Mouse (Mus musculus) ES-Bruce4 (cell line): Measurements from ENCODE around the gene Tekt4. TPM values are rescaled to one million over a fixed set of nuclear protein-coding genes. Genes with fewer than 3 reads are reported as not detected.

Experiments
- H3K27ac ChIP-seq: 2 replicates; pipeline ENCODE4 v1.5.1; 2012; ENCODE audit warnings: low read length, inconsistent platforms; ENCODE audit not compliant: insufficient read depth
- H3K27me3 ChIP-seq: 2 replicates; pipeline ENCODE4 v1.6.1; 2012; ENCODE audit warnings: mild to moderate bottlenecking, low read length, inconsistent platforms; ENCODE audit not compliant: control insufficient read depth, poor library complexity, insufficient read depth, severe bottlenecking
- H3K36me3 ChIP-seq: 2 replicates; pipeline ENCODE4 v1.6.1; 2012; ENCODE audit warnings: inconsistent platforms, mild to moderate bottlenecking, low read length, moderate library complexity; ENCODE audit not compliant: control insufficient read depth, poor library complexity, insufficient read depth, severe bottlenecking
- H3K4me1 ChIP-seq: one replicate; pipeline ENCODE4 v1.8.1; 2011; ENCODE audit warnings: low read length; ENCODE audit not compliant: control insufficient read depth, insufficient read depth
- H3K4me3 ChIP-seq: 2 replicates; pipeline ENCODE4 v1.5.1; 2011; ENCODE audit warnings: low read depth, mild to moderate bottlenecking, low read length
- H3K9ac ChIP-seq: 2 replicates; pipeline ENCODE4 v1.6.1; 2012; ENCODE audit warnings: low read depth, mild to moderate bottlenecking, inconsistent platforms; ENCODE audit not compliant: poor library complexity, severe bottlenecking
- H3K9me3 ChIP-seq: replicated peaks from 2 replicates; pipeline ENCODE4 v1.6.1; 2012; ENCODE audit warnings: mild to moderate bottlenecking, low read length, inconsistent platforms; ENCODE audit not compliant: control insufficient read depth, poor library complexity, insufficient read depth, severe bottlenecking
- CTCF ChIP-seq: IDR thresholded peaks from one replicate; pipeline ENCODE4 v1.8.1; 2011; ENCODE audit warnings: low read depth, low read length
- EP300 ChIP-seq: IDR thresholded peaks from 2 replicates; pipeline ENCODE4 v1.6.1; 2011; ENCODE audit warnings: low read depth, low read length; ENCODE audit not compliant: insufficient read depth
- POLR2A ChIP-seq: IDR thresholded peaks from one replicate; pipeline ENCODE4 v1.8.1; 2011; ENCODE audit warnings: low read length; ENCODE audit not compliant: insufficient read depth
- polyA plus RNA-seq: library from polyadenylated mRNA; stranded (reverse); fragments of >200 nt; gene quantifications from 2 replicates; pipeline ENCODE4 v1.2.4, GENCODE M21; 2011; ENCODE audit warnings: low read depth; ENCODE audit not compliant: missing spikeins, insufficient read depth, insufficient read length

Tekt4 gene
- polyA plus RNA-seq, 1 experiment = not detected

- Histone ChIP-seq H3K27ac (no peak overlapping the region), H3K4me1 (no peaks in the 10 kb centered on the region), H3K36me3 (no peaks in the 10 kb centered on the region), H3K9ac (no peak overlapping the region), H3K9me3 (no peaks in the 10 kb centered on the region), H3K4me3 (no peak overlapping the region), H3K27me3 (no peaks in the 10 kb centered on the region)
- TF ChIP-seq CTCF (no peak), EP300 (no peak), POLR2A (no peak)
Observed at GRCm38 (mm10) chr17:25450329-25450728, 4.1 kb upstream of the Tekt4 start.

GRCm38 (mm10) chr17:25452246-25452965, 2.0 kb upstream of the Tekt4 start:
- Histone ChIP-seq H3K36me3 (no peaks in the 10 kb centered on the region), H3K4me3 (no peak overlapping the region), H3K9me3 (no peaks in the 10 kb centered on the region), H3K27ac (no peak overlapping the region), H3K27me3 (no peaks in the 10 kb centered on the region), H3K4me1 (no peaks in the 10 kb centered on the region), H3K9ac (no peak overlapping the region)
- TF ChIP-seq POLR2A (no peak), CTCF (no peak), EP300 (no peak)

GRCm38 (mm10) chr17:25456540-25456939, 2.1 kb downstream of the Tekt4 start:
- no peak overlapping the region for H3K4me3 ChIP-seq
- TF ChIP-seq CTCF (no peak), POLR2A (no peak), EP300 (no peak)
- H3K36me3 ChIP-seq = no peaks in the 10 kb centered on the region
- no peak overlapping the region for H3K27ac ChIP-seq
- H3K4me1 ChIP-seq = no peaks in the 10 kb centered on the region
- H3K27me3 ChIP-seq = no peaks in the 10 kb centered on the region
- no peak overlapping the region for H3K9ac ChIP-seq
- no peaks in the 10 kb centered on the region for H3K9me3 ChIP-seq

GRCm38 (mm10) chr17:25462236-25462875, 7.9 kb downstream of the Tekt4 start:
- Histone ChIP-seq H3K36me3 (no peaks in the 10 kb centered on the region), H3K27me3 (no peaks in the 10 kb centered on the region), H3K9me3 (no peaks in the 10 kb centered on the region), H3K4me3 (no peak overlapping the region), H3K9ac (no peak overlapping the region), H3K27ac (no peak overlapping the region), H3K4me1 (no peaks in the 10 kb centered on the region)
- no peak for TF ChIP-seq CTCF
- TF ChIP-seq POLR2A = no peak
- no peak for TF ChIP-seq EP300

GRCm38 (mm10) chr17:25463326-25463945, 9.0 kb downstream of the Tekt4 start:
- Histone ChIP-seq H3K27me3 (no peaks in the 10 kb centered on the region), H3K4me3 (no peak overlapping the region), H3K27ac (no peak overlapping the region), H3K36me3 (no peaks in the 10 kb centered on the region), H3K9ac (no peak overlapping the region), H3K4me1 (no peaks in the 10 kb centered on the region), H3K9me3 (no peaks in the 10 kb centered on the region)
- TF ChIP-seq EP300 = no peak

- H3K4me1 ChIP-seq = no peaks in the 10 kb centered on the region
- no peak overlapping the region for H3K4me3 ChIP-seq
- no peak for TF ChIP-seq CTCF
- TF ChIP-seq POLR2A = no peak
- TF ChIP-seq EP300 = no peak
- no peaks in the 10 kb centered on the region for H3K27me3 ChIP-seq
- no peaks in the 10 kb centered on the region for H3K9me3 ChIP-seq
- H3K9ac ChIP-seq = no peak overlapping the region
- H3K27ac ChIP-seq = no peak overlapping the region
- H3K36me3 ChIP-seq = no peaks in the 10 kb centered on the region
Observed at GRCm38 (mm10) chr17:25464091-25464490, 9.7 kb downstream of the Tekt4 start.
